Mouse (Mus musculus) c-Kit-positive CD71-negative TER-119-negative erythroid progenitor cells, embryonic 14.5 days (primary cell): ENCODE measurements around the gene Kcnk5.

Source experiments
- DNase-seq: peaks from one replicate; pipeline ENCODE4 v3.0.0-alpha.2; 2013; ENCODE audit warnings: low read depth

Kcnk5 gene

DNA sequence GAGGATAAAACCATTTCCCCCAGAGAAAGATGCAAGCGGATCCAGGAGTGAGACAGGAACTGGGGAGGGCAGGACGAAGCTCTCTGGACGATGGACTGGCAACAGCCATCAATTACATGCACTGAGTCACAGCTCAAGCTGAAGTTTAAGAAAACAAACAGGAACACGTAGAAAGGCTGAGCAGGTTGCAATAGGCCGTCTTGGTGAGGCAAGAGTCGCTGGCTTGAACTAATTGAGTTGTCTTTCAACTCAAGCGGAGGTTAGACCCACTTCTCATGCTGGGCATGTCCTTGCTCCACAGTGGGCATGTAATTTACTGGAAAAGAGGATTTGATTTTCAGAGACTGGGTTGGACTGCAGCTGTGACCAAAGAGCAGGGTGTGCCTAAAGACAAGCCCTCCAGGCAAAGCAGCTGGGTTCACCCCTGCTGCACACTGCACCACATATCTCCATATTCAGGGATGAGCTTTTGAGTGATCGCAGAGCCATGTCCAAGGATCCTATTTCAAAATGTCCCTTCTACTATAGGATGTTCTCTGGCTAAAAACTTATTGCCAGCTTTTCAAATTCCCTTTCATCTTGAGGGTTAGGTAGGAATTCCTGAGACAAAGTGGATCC lies 19.6 kb upstream of the Kcnk5 start:
- DNase-seq, result no peak

DNA sequence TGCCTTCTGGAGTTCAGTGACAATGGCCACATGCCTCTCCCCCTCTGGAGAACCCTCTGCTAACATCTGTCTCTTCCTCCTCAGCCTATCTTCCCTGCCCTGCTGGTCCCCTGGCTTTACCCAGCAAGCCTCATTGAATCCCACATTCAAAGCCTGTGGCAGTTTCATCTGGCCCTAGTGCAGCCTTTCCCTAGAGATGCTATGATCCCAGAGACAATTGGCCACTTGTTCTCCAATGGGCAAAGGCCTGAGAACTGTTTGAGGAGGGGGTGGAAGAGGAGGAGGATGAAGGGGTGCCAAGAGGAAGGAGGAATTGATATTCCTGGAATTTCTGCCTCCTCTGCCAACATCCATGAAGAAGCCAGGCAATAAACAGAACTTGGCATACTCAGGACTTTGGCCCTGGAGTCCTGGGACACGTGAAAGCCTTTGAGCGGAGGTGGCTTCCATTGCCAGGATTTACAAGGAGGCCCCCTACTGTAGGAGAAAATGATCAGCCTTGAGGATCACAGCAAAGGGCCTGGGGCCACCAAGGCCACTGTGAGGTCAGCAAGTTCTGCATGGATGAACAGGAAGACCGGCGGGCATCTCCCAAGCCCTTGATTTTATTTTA lies 11.6 kb upstream of the Kcnk5 start:
- no peak for DNase-seq

DNA sequence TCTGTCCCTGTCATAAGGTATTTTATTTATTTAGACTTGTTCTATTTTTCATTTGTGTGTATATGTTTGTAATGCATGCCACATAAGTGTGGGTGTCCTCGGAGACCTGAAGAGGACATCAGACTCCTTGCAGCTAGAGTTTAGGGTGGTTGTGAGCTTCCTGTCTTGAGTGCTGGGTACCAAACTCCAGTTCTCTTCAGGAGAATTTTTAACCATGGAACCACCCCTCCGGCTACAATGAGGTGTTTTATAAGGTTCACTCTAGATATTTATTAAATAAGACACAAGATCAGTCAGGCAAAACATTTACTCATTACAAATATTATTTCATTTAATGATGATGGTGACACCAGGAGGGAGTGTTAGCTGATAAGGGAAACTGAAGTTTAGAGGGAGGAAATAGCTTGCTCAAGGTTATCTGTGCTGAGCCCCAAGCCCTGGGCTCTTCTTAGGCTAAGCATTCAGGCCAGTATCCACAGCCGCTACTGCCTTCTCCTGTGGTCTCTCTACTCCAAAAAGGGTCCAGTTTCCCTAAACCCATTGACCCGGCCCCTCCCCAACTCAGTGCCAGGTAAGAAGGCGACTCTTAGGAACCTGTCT lies 9.6 kb upstream of the Kcnk5 start:
- DNase-seq, result no peak

GRCm38 (mm10) chr14:20189751-20190150 lies 8.1 kb upstream of the Kcnk5 start:
- no peak for DNase-seq

DNA sequence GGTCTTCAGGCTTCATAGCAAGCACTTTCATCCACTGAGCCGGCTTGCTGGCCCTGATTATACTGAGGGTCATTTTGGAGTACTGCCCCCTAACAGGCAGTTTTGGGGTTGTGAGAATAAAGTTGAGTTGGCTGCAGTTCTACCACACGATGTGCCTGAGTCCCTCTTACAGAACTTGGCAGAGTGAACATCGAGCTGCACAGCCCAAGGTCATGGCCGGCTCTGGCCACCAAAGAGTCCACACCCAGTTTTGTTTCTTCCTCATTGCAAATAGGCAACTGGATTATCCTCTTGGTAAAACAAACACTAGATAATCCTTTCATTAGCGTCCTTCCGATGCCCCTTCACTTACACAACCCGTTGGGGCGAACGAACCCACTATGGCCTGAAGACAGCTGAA lies 3.8 kb upstream of the Kcnk5 start:
- DNase-seq, result no peak

DNA sequence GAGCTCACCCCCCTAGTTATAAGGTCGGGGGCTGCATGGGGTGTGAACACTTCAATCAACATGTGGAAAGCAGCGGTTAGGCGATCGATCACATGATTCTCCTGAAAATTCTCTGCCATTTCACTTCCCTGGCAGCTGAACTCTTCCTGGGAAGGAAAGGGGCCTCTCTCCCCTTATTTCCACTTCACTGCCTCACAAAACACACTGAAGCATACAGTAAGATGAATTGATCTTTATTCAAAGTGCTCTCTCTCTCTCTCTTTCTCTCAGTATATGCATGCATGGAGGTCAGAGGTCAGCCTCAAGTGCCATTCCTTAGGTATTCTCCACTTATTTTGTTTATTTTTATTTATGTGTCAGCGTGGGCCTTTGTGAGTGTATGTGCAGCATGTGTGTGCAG lies 2.1 kb upstream of the Kcnk5 start:
- no peak for DNase-seq

GRCm38 (mm10) chr14:20182596-20182995 lies 987 bp upstream of the Kcnk5 start:
- DNase-seq, result no peak

- DNase-seq, result no peak
These were observed 852 bp downstream of the Kcnk5 start for GRCm38 (mm10) chr14:20180751-20181162.

DNA sequence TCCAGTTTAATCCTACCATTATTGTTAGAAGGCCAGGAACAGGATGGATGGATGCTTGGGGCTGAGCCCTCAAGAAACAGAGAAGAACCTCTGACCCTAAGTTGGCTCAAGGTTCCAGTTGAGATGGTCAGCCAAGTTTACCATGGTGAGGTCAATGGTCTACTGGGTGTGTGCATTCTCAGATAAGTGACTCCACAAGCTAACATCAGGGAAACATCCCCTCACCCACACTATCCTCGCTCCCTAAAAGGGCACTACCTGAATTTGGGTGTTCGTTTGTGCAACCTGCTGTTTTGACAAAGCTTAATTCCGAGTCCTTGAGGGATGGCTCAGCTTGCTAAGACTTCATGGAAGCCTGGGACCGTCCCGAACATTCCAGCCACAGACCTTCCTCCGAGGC lies 1.3 kb downstream of the Kcnk5 start:
- no peak for DNase-seq

GRCm38 (mm10) chr14:20179731-20180280 lies 1.8 kb downstream of the Kcnk5 start:
- no peak for DNase-seq

DNA sequence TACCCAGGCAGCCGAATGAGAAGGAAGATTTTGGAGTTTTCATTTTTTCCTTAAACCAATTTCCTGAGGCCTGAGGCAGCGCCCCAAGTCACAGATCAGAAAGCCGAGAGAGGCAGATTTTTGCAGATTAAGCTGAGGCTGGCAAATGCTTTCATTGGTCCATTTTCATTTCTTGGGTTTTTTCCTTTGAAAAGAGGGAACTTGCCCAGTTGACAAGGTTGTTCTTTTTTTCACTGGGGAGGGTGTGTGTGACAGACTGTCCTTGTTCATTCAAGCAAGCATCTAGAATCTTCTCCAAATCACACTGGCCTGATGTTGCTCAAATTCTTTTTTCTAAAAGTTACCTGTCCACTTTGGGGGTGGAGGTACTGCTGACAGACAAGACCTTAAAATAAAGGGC lies 2.5 kb downstream of the Kcnk5 start:
- no peak for DNase-seq

DNA sequence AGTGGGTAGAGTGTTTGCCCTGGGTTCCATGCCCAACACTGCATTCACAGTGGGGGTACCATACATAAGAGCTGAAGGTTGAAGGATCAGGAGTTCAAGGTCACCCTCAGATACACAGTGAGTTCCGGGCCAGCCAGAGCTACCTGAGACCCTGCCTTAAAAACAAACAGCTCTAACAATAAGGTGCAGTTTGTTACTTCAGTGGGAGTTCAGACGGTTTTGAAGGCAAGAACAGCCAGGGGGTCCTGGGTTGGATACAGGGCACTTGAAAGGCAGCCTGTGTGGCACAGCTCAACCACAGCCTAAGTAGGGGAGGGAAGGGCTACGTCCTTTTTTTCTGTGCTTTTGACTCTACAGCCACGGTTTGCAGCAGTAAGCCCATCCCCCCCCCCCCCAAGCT lies 3.0 kb downstream of the Kcnk5 start:
- DNase-seq, result no peak

- DNase-seq, result no peak
These were observed 4.0 kb downstream of the Kcnk5 start for GRCm38 (mm10) chr14:20177494-20178123.

DNA sequence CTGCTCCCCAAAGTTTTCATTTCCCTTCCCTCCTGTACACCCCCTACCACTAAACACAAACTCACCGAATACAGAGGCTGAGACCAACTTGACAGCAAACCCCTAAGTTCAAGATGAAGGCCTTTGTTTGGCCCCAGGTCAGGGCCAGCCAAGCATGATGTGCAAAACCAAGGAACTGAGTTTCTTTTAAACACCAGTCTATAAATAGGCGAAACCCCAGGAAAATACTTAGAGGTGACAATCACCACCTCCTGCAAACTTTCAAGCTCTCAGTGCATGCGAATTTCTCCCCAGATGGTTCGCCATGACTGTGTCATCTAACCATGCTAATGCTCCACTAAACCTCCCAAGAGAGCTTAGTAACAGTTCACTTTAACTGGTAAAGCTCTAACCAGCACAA lies 5.9 kb downstream of the Kcnk5 start:
- no peak for DNase-seq

GRCm38 (mm10) chr14:20175114-20175513 lies 6.5 kb downstream of the Kcnk5 start:
- DNase-seq, result no peak

DNA sequence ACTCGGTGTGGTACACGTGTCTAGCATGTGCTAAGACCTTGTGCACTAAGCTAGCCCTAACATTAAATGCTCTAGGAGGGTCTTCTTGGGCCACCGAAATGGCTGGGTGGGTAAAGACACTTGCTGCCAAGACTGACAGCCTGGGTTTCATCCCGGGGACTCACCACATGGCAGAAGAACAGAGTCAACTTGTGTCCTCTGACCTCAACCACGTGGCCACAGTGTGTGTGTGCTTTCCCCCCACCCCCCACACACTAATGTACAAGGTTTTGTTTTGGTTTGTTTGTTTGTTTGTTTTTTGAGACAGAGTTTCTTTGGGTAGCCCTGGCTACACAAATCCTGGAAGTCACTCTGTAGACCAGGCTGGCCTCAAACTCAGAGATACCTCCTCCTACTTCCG lies 6.9 kb downstream of the Kcnk5 start:
- DNase-seq, result no peak

DNA sequence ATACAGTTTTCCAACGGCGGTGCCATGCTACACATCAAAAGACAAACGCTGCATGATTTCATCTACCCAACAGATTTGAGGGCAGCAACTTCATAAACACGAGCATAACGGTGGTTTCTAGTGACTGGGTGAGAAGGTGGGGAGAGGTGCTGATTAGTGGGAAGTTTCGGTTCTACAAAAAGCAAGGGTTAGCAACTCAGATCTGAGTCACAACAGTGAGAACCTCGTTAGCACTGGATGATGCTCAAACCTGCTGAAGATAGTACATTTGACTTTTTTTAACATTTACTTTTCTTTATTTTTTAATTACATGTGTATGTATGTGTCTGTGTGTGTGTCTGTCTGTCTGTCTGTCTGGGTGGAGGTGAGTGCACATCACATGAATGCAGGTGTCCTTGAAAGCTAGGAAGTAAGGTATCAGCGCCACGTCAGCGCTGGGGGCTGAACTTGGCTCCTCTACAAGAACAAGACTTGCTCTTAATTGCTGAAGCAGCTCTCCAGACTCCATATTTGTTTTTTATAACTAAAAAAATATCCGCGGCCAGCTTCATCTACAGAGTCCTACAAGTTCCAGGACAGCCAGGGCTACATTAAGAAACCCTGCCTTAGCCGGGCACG lies 7.6 kb downstream of the Kcnk5 start:
- DNase-seq, result no peak

DNA sequence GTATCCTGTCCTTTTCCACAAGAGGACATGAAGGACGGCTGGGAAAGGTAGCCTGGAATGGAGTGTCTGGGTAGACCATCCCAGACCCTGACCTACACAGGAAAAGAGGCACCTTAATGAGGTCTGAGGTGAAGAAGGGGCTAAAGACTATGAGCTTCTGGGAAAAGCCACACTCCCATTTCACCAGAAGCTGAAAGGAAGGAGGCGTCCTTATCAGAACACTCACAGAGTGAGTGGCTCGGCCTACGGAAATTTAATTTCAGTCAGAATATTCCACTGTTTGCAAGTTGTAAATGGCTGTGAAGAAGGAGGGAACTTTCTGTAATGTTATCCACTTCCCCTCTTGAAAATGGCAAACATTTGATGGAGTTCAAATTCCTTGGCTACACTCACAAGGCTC lies 8.7 kb downstream of the Kcnk5 start:
- no peak for DNase-seq

DNA sequence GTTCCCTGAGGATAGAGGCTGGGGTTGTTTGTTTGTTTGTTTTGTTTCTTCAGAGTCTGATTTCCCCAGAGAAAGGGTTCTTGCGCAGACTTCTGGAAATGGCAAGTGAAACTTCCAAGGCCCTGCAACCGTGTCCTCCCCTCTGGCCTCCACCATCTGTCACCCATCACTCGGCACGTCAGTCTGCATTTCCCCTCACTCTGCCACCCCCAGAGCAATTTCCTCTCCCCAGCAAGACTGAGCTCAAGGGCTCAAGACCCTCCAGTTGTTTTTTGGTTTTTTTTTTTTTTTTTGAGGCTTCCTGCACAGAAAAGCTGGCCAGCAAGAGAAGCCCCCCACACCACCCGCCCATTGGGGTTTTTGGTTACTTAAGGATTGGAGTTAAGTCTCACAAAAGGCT lies 9.1 kb downstream of the Kcnk5 start:
- no peak for DNase-seq

DNA sequence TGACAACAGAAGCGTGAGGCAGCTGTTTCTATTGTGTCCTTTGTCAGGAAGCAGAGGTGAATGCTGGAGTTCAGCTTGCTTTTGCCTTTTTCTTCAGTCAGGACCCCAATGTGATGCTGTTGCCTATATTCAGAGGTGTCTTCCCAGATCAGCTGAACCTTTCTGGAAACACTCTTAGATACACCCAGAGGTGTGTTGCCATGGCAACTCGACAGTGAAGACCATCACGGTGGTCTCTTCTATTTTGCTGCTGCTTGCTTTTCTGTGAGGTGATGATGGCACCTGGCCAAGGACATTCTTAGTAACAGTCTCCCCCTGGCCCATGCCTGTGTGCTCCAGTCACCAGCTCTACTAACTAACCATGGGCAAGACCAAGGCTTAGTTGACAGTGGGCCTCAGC lies 9.8 kb downstream of the Kcnk5 start:
- no peak for DNase-seq

DNA sequence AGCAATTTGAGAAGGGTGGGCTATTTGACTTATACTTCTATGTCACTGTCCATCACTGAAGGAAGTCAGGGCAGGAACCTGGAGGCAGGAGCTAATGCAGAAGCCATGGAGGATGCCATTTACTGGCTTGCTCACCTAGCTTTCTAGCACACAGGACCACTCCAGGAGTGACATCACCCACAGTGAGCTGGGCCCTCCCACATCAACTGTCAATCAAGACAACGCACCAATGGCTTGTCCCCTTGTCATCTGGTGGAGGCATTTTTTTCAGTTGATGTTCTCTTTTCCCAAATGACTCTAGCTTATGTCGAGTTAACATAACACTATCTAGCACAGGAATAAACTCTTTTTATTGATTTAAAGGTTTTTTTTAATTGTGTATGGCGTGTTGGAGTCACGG lies 12.4 kb downstream of the Kcnk5 start:
- DNase-seq, result no peak

GRCm38 (mm10) chr14:20168478-20168877 lies 13.1 kb downstream of the Kcnk5 start:
- DNase-seq, result no peak

DNA sequence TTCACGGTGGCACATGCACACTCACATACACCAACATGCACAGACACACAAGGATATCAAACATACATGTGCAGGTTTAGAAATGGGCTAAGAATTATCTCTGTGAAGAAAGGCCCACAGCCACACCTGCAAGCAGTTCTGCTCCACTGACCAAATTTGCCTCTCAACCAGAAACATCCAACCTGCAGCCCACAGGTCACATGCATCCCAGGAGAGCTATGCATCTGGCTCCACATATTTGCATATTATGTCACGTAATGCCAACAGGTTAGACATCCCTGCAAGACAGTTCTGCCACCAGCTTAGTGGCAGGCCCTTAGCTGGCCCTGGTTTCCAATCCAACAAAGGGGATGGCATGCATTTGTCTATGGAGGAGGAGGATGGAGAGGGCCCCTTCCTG lies 13.6 kb downstream of the Kcnk5 start:
- no peak for DNase-seq
